Mouse (Mus musculus) yolk sac, embryonic 10.5 days (tissue): ENCODE data around the gene Adgb.
A peak's percentile ranks its signal among the peaks of the same experiment; 100 is the strongest.

ENCODE experiments used
- DNase-seq: peaks from one replicate; pipeline ENCODE4 v3.0.0-alpha.2; 2017; ENCODE audit warnings: low spot score

Gene Adgb

GRCm38 (mm10) chr10:10350550-10350949 lies 121.6 kb downstream of the Adgb start:
- no peak for DNase-seq

- DNase-seq, result no peak
Observed at GRCm38 (mm10) chr10:10343930-10344329, 128.2 kb downstream of the Adgb start.

- no peak for DNase-seq
Observed at GRCm38 (mm10) chr10:10325560-10325959, 146.6 kb downstream of the Adgb start.

- DNase-seq, result no peak
Observed at GRCm38 (mm10) chr10:10322961-10323360, 149.2 kb downstream of the Adgb start.

- DNase-seq, result peak; percentile 49
Observed at GRCm38 (mm10) chr10:10321119-10321781, 150.9 kb downstream of the Adgb start.

- DNase-seq, result no peak
Observed at GRCm38 (mm10) chr10:10320364-10321083, 151.6 kb downstream of the Adgb start.

- DNase-seq, result no peak
Observed at GRCm38 (mm10) chr10:10318086-10318485, 154.0 kb downstream of the Adgb start.

GRCm38 (mm10) chr10:10315631-10316030 lies 156.5 kb downstream of the Adgb start:
- DNase-seq, result no peak

- DNase-seq, result no peak
Observed at GRCm38 (mm10) chr10:10314521-10314920, 157.6 kb downstream of the Adgb start.

GRCm38 (mm10) chr10:10309877-10310426 lies 162.2 kb downstream of the Adgb start:
- no peak for DNase-seq

- DNase-seq, result no peak
Observed at GRCm38 (mm10) chr10:10309056-10309455, 163.1 kb downstream of the Adgb start.

- no peak for DNase-seq
Observed at GRCm38 (mm10) chr10:10307384-10307783, 164.7 kb downstream of the Adgb start.

- no peak for DNase-seq
Observed at GRCm38 (mm10) chr10:10304370-10304769, 167.8 kb downstream of the Adgb start.

GRCm38 (mm10) chr10:10301692-10302091 lies 170.4 kb downstream of the Adgb start:
- no peak for DNase-seq

GRCm38 (mm10) chr10:10300915-10301439 lies 171.1 kb downstream of the Adgb start:
- peak; percentile 11 for DNase-seq

- DNase-seq, result no peak
Observed at GRCm38 (mm10) chr10:10299987-10300386, 172.1 kb downstream of the Adgb start.

GRCm38 (mm10) chr10:10287221-10287867 lies 184.8 kb downstream of the Adgb start:
- DNase-seq, result no peak
